Mouse (Mus musculus): ENCODE measurements around the gene Vmn2r83.
"Not testable (repeated sequence)": the region's sequence is repeated elsewhere in the genome, so short reads cannot be mapped to it uniquely, and the experiment has no call there.

Gene Vmn2r83

GRCm38 (mm10) chr10:79468431-79468830, at the start of gene Vmn2r83:
Vmn2r83 (plus strand) TSS chr10:79468731.
- CTCF ChIA-PET = no interaction called here

- CTCF ChIA-PET = not testable (repeated sequence)
These were observed 33.2 kb upstream of the Vmn2r83 start for GRCm38 (mm10) chr10:79435141-79435820.

- CTCF ChIA-PET = no interaction called here
These were observed 27.4 kb downstream of the Vmn2r83 start for GRCm38 (mm10) chr10:79495886-79496285.

- CTCF ChIA-PET = no interaction called here
These were observed 28.3 kb downstream of the Vmn2r83 start for GRCm38 (mm10) chr10:79496701-79497288.

- CTCF ChIA-PET = no interaction called here
These were observed 34.5 kb downstream of the Vmn2r83 start for GRCm38 (mm10) chr10:79502830-79503644.

GRCm38 (mm10) chr10:79506709-79507108, 38.2 kb downstream of the Vmn2r83 start:
- CTCF ChIA-PET = no interaction called here

GRCm38 (mm10) chr10:79524433-79524832, 55.9 kb downstream of the Vmn2r83 start:
- CTCF ChIA-PET = no interaction called here

GRCm38 (mm10) chr10:79525456-79526325, 57.2 kb downstream of the Vmn2r83 start:
- CTCF ChIA-PET = no interaction called here

GRCm38 (mm10) chr10:79526661-79527452, 58.3 kb downstream of the Vmn2r83 start:
- CTCF ChIA-PET = no interaction called here

- CTCF ChIA-PET = no interaction called here
These were observed 58.9 kb downstream of the Vmn2r83 start for GRCm38 (mm10) chr10:79527453-79527845.

GRCm38 (mm10) chr10:79528081-79528480, 59.5 kb downstream of the Vmn2r83 start:
- CTCF ChIA-PET = no interaction called here

GRCm38 (mm10) chr10:79530241-79530640, 61.7 kb downstream of the Vmn2r83 start:
- CTCF ChIA-PET = no interaction called here

- CTCF ChIA-PET = interaction anchor here (0.6 kb wide), 1 partner anchor 9 kb away, joined by 3 read pairs; no protein-coding TSS in a partner anchor
These were observed 62.2 kb downstream of the Vmn2r83 start for GRCm38 (mm10) chr10:79530721-79531120.

- CTCF ChIA-PET = no interaction called here
These were observed 63.1 kb downstream of the Vmn2r83 start for GRCm38 (mm10) chr10:79531593-79531992.

GRCm38 (mm10) chr10:79532678-79533077, 64.1 kb downstream of the Vmn2r83 start:
- CTCF ChIA-PET = no interaction called here

GRCm38 (mm10) chr10:79533126-79533911, 64.8 kb downstream of the Vmn2r83 start, which contains the start of gene Plpp2:
Plpp2 (minus strand) TSS chr10:79533796.
- CTCF ChIA-PET = no interaction called here

- CTCF ChIA-PET = no interaction called here
These were observed 65.9 kb downstream of the Vmn2r83 start for GRCm38 (mm10) chr10:79534426-79534825.

GRCm38 (mm10) chr10:79535431-79535830, 66.9 kb downstream of the Vmn2r83 start:
- CTCF ChIA-PET = no interaction called here

GRCm38 (mm10) chr10:79536461-79537080, 68.0 kb downstream of the Vmn2r83 start:
- CTCF ChIA-PET = no interaction called here

GRCm38 (mm10) chr10:79537271-79537670, 68.7 kb downstream of the Vmn2r83 start:
- CTCF ChIA-PET = no interaction called here

All from spleen, embryonic (tissue).